Mouse (Mus musculus): ENCODE measurements at regions not wholly inside any gene's neighbourhood (a gene's known extent, or its start where the extent isn't known, plus 50 kb on each side); places are given as distances from the start of the nearest gene placed in this dataset.
A peak's percentile ranks its signal among the peaks of the same experiment; 100 is the strongest.

DNA sequence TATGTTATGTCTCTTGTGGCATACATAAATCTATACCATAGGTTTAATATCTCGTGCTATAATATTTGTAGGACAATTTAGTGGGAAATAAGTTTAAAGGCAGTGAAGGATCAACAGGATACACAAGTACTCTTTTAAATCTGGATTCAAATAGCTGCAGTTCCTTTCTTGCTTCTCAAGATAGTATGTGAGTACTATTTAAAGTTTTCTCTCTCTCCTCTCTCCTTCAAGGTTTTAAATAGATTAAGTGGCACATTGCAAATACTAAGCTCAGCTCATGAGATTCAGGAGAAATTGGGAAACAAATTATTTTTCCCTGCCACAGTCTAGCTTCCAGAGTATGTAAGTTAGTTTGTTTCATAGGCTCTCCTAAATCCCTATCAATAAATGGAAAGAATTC, 1103.9 kb downstream of the Ndufa4 start:
- DNase-seq: no peak

- DNase-seq: no peak
Observed at GRCm38 (mm10) chr6:10758620-10759311, 1148.5 kb downstream of the Ndufa4 start.

GRCm38 (mm10) chr6:10758051-10758450, 1149.2 kb downstream of the Ndufa4 start:
- DNase-seq: no peak

- DNase-seq: no peak
Observed at GRCm38 (mm10) chr6:10744056-10744455, 1163.2 kb downstream of the Ndufa4 start.

DNA sequence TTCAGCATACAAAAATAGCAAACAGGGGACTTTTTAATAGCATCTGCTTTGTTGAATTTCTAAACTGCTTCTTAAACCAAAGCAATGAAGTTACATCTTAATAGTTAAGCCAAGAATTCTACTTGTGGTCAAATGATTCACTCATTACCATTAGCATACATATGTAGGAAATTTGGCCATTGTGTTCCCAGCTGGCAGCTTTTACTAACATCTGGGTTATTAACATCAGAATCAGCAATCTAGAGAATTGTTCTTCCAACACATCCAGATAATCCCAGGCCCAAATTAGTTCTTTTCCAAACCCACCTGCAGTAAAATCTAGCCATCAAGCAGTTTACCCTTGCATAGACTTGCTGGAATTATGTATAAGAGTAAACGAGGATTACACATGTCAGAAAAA, 1184.7 kb downstream of the Ndufa4 start:
- DNase-seq: no peak

- DNase-seq: peak; percentile 19
Observed at GRCm38 (mm10) chr6:10690526-10690925, 1216.8 kb downstream of the Ndufa4 start.
